Mouse (Mus musculus): ENCODE measurements at regions not wholly inside any gene's neighbourhood (a gene's known extent, or its start where the extent isn't known, plus 50 kb on each side); places are given as distances from the start of the nearest gene placed in this dataset.

GRCm38 (mm10) chr12:67929842-67930241 lies 707.5 kb upstream of the Mdga2 start:
- Histone ChIP-seq H3K27me3 (ENCODE audit: control insufficient read depth, insufficient read depth, low read length) (no peaks in the 10 kb centered on the region), H3K4me3 (no peak overlapping the region), H3K36me3 (ENCODE audit: control insufficient read depth, insufficient read depth, low read length) (no peaks in the 10 kb centered on the region), H3K9ac (ENCODE audit: low read depth, low read length) (no peak overlapping the region), H3K4me1 (ENCODE audit: control insufficient read depth, insufficient read depth, low read length) (no peaks in the 10 kb centered on the region), H3K27ac (no peak overlapping the region), H3K79me2 (replicated peaks; ENCODE audit: control insufficient read depth, insufficient read depth, low read length) (no peaks in the 10 kb centered on the region)
- intact Hi-C loops (cut with DNase I): no loop called here
- 66% methylated on average over 1 of the region's 1 CpGs for WGBS
- TF ChIP-seq POLR2A (IDR thresholded peaks at IDR 0.05; ENCODE audit: insufficient read depth, low read depth, low read length) (no peak), CTCF (IDR thresholded peaks at IDR 0.05) (no peak), EP300 (IDR thresholded peaks at IDR 0.05; ENCODE audit: insufficient read depth, low read depth, low read length) (no peak)
- DNase-seq: no peak

DNA sequence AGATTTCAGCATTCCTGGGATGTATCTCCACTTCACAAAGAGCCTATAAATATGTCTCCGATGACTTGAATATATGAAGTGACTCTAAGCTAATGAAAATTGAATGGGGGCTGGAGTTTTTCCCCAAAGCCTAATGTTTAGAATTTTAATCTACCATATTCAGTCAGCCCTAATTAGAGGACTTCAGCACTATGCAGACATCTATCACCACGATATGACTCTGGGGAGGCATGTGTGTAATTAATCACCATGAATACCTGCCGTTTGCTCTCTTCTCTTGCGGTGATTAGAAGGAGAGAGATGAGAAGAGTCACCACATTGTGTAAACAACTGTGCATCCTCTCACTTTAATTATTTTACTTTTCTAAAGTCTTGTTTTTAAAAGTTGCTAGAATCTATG lies 692.3 kb upstream of the Mdga2 start:
- DNase-seq: no peak
- Histone ChIP-seq H3K4me3 (no peak overlapping the region), H3K79me2 (replicated peaks; ENCODE audit: control insufficient read depth, insufficient read depth, low read length) (no peaks in the 10 kb centered on the region), H3K4me1 (ENCODE audit: control insufficient read depth, insufficient read depth, low read length) (no peaks in the 10 kb centered on the region), H3K36me3 (ENCODE audit: control insufficient read depth, insufficient read depth, low read length) (no peaks in the 10 kb centered on the region), H3K27ac (no peak overlapping the region), H3K27me3 (ENCODE audit: control insufficient read depth, insufficient read depth, low read length) (no peaks in the 10 kb centered on the region), H3K9ac (ENCODE audit: low read depth, low read length) (no peak overlapping the region)
- intact Hi-C loops (cut with DNase I): no loop called here
- TF ChIP-seq EP300 (IDR thresholded peaks at IDR 0.05; ENCODE audit: insufficient read depth, low read depth, low read length) (no peak), POLR2A (IDR thresholded peaks at IDR 0.05; ENCODE audit: insufficient read depth, low read depth, low read length) (no peak), CTCF (IDR thresholded peaks at IDR 0.05) (no peak)
- 70% methylated on average over 4 of the region's 4 CpGs for WGBS

DNA sequence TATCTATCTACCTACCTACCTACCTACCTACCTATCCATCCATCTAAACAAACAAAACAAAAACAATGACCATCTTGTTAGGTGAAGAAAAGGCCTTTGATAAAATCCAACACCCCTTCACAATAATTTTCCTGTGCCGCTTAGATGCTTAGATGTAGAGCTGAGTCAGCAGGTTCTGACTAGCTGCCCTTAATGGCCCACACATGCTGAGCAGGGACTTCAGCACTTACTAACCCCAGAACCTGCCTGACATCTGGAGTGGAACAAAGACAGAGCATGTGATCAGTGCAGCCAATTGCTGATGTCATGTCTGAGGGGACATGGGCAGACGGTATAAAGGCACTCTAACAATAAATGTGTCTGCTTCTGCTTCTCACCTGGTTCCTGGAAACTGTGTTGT lies 664.9 kb upstream of the Mdga2 start:
- 77% methylated on average over 2 of the region's 2 CpGs for WGBS
- H3K4me1 ChIP-seq (ENCODE audit: control insufficient read depth, insufficient read depth, low read length): no peaks in the 10 kb centered on the region
- no peak overlapping the region for H3K4me3 ChIP-seq
- H3K27me3 ChIP-seq (ENCODE audit: control insufficient read depth, insufficient read depth, low read length): no peaks in the 10 kb centered on the region
- H3K9ac ChIP-seq (ENCODE audit: low read depth, low read length): no peak overlapping the region
- intact Hi-C loops (cut with DNase I): no loop called here
- H3K79me2 ChIP-seq (replicated peaks; ENCODE audit: control insufficient read depth, insufficient read depth, low read length): no peaks in the 10 kb centered on the region
- no peak for DNase-seq
- no peak overlapping the region for H3K27ac ChIP-seq
- TF ChIP-seq EP300 (IDR thresholded peaks at IDR 0.05; ENCODE audit: insufficient read depth, low read depth, low read length) (no peak), CTCF (IDR thresholded peaks at IDR 0.05) (no peak), POLR2A (IDR thresholded peaks at IDR 0.05; ENCODE audit: insufficient read depth, low read depth, low read length) (no peak)
- H3K36me3 ChIP-seq (ENCODE audit: control insufficient read depth, insufficient read depth, low read length): no peaks in the 10 kb centered on the region

DNA sequence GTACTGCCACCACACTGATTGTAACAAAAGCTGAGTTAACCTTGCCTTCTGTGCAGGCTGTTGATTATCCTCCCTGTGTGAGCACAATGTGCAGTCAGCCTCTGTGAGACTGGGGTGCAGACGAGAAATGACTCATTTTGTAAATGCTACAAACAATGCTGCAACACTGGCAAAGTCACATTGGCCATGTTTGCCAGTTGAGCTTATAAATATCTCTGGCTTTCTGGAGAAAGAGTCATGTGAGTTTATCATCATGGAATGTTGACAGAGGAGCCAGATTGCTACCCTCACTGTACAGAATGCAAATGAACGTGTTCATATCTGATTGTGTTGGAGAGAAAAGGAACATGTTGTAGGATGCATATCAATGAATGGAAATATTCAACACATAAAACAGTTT lies 640.3 kb upstream of the Mdga2 start:
- no peak overlapping the region for H3K9ac ChIP-seq (ENCODE audit: low read depth, low read length)
- no peak for TF ChIP-seq EP300 (IDR thresholded peaks at IDR 0.05; ENCODE audit: insufficient read depth, low read depth, low read length)
- WGBS: 21% methylated on average over 2 of the region's 2 CpGs
- H3K36me3 ChIP-seq (ENCODE audit: control insufficient read depth, insufficient read depth, low read length): no peaks in the 10 kb centered on the region
- no peaks in the 10 kb centered on the region for H3K79me2 ChIP-seq (replicated peaks; ENCODE audit: control insufficient read depth, insufficient read depth, low read length)
- H3K4me1 ChIP-seq (ENCODE audit: control insufficient read depth, insufficient read depth, low read length): no peaks in the 10 kb centered on the region; the same call in 1 of the 2 replicates
- no peak for DNase-seq
- H3K27ac ChIP-seq: no peak overlapping the region
- no peak overlapping the region for H3K4me3 ChIP-seq
- intact Hi-C loops (cut with DNase I): no loop called here
- H3K27me3 ChIP-seq (ENCODE audit: control insufficient read depth, insufficient read depth, low read length): no peaks in the 10 kb centered on the region

DNA sequence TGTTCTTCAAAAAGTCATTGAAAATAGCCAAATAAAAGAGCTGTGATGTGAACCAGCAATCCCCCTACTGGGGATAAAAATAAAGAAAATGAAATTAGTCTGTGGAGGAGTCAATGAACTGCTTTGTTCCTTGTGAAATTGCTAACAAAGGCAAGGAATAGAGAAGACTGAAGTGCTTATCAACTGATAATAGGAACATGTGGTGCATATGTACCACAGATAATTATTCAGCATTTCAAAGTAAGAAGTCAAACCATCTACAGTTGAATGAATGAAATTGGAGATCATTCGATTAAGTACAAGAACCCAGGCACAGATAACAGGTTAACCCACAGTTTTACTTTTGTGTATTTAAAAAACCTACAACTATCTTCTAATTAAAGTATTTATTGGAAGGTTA lies 638.4 kb upstream of the Mdga2 start:
- no peak overlapping the region for H3K27ac ChIP-seq
- no peaks in the 10 kb centered on the region; the same call in 1 of the 2 replicates for H3K4me1 ChIP-seq (ENCODE audit: control insufficient read depth, insufficient read depth, low read length)
- intact Hi-C loops (cut with DNase I): no loop called here
- H3K36me3 ChIP-seq (ENCODE audit: control insufficient read depth, insufficient read depth, low read length): no peaks in the 10 kb centered on the region
- no peak for TF ChIP-seq EP300 (IDR thresholded peaks at IDR 0.05; ENCODE audit: insufficient read depth, low read depth, low read length)
- no peak for TF ChIP-seq POLR2A (IDR thresholded peaks at IDR 0.05; ENCODE audit: insufficient read depth, low read depth, low read length)
- TF ChIP-seq CTCF (IDR thresholded peaks at IDR 0.05): no peak
- 73% methylated on average over 1 of the region's 1 CpGs for WGBS
- H3K27me3 ChIP-seq (ENCODE audit: control insufficient read depth, insufficient read depth, low read length): no peaks in the 10 kb centered on the region
- H3K4me3 ChIP-seq: no peak overlapping the region
- H3K79me2 ChIP-seq (replicated peaks; ENCODE audit: control insufficient read depth, insufficient read depth, low read length): no peaks in the 10 kb centered on the region
- H3K9ac ChIP-seq (ENCODE audit: low read depth, low read length): no peak overlapping the region
- DNase-seq: no peak

DNA sequence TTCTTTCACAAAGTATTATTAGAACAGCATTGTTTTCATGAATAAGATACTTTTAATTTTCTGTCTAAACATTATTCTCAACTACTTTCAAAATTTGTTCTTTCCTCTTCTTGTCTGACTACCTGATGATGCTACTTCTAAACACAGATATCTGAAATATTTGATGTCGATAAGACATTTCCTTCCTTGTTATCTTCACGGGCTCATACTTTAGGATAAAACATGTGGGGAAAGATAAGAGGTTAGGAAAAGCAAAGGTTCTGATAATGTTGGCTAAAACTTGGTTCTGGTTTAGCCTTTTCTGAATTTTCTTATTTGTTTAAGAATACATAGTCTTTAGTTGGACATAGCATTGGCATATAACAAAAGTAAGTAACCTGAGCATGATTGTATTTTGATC lies 630.3 kb upstream of the Mdga2 start:
- Histone ChIP-seq H3K27ac (no peak overlapping the region), H3K79me2 (replicated peaks; ENCODE audit: control insufficient read depth, insufficient read depth, low read length) (no peaks in the 10 kb centered on the region), H3K4me3 (no peak overlapping the region), H3K36me3 (ENCODE audit: control insufficient read depth, insufficient read depth, low read length) (no peaks in the 10 kb centered on the region), H3K27me3 (ENCODE audit: control insufficient read depth, insufficient read depth, low read length) (no peaks in the 10 kb centered on the region), H3K4me1 (ENCODE audit: control insufficient read depth, insufficient read depth, low read length) (no peaks in the 10 kb centered on the region), H3K9ac (ENCODE audit: low read depth, low read length) (no peak overlapping the region)
- 41% methylated on average over 2 of the region's 2 CpGs for WGBS
- no peak for DNase-seq
- TF ChIP-seq CTCF (IDR thresholded peaks at IDR 0.05) (no peak), EP300 (IDR thresholded peaks at IDR 0.05; ENCODE audit: insufficient read depth, low read depth, low read length) (no peak)
- intact Hi-C loops (cut with DNase I): no loop called here

DNA sequence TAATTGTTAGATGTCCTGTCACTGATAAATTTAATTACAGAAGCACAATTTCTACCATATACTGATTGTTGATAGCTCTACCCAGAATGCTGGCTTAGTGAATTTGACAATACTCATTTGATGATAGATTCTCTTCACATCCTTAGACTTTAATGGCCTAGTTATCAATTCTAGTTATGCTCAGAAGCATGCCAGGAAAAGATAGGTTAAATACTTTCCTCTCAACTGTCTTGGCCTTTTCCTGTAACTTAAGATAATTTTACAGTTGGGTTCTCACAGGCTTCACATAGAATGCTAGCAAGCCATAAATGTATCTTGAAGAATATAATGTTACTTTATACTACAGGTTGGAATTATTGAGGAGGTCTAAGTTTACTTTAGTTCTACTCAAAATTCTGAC lies 625.2 kb upstream of the Mdga2 start:
- no peaks in the 10 kb centered on the region for H3K27me3 ChIP-seq (ENCODE audit: control insufficient read depth, insufficient read depth, low read length)
- no peaks in the 10 kb centered on the region for H3K4me1 ChIP-seq (ENCODE audit: control insufficient read depth, insufficient read depth, low read length)
- TF ChIP-seq EP300 (IDR thresholded peaks at IDR 0.05; ENCODE audit: insufficient read depth, low read depth, low read length): no peak
- no peak for TF ChIP-seq CTCF (IDR thresholded peaks at IDR 0.05)
- TF ChIP-seq POLR2A (IDR thresholded peaks at IDR 0.05; ENCODE audit: insufficient read depth, low read depth, low read length): no peak
- no peak for DNase-seq
- H3K79me2 ChIP-seq (replicated peaks; ENCODE audit: control insufficient read depth, insufficient read depth, low read length): no peaks in the 10 kb centered on the region
- no peak overlapping the region for H3K4me3 ChIP-seq
- no peaks in the 10 kb centered on the region for H3K36me3 ChIP-seq (ENCODE audit: control insufficient read depth, insufficient read depth, low read length)
- intact Hi-C loops (cut with DNase I): no loop called here
- no peak overlapping the region for H3K27ac ChIP-seq
- H3K9ac ChIP-seq (ENCODE audit: low read depth, low read length): no peak overlapping the region

All from heart, adult 2 months (tissue).